Mouse (Mus musculus): ENCODE results near the gene Nabp2. TPM values are rescaled to one million over a fixed set of nuclear protein-coding genes. Genes with fewer than 3 reads are reported as not detected.

Nabp2 gene
- polyA plus RNA-seq, 1 experiment from 2014 or later = 92.2 TPM

GRCm38 (mm10) chr10:128436376-128436775, 25.1 kb upstream of the Nabp2 start:
- Histone ChIP-seq H3K4me3 (ENCODE audit: low read depth, low read length) (no peak overlapping the region), H3K9ac (replicated peaks; ENCODE audit: low read length) (no peak overlapping the region), H3K4me2 (ENCODE audit: low read depth, low read length) (no peak overlapping the region), H3K27me3 (ENCODE audit: control insufficient read depth, insufficient read depth, low read length) (no peaks in the 10 kb centered on the region), H3K36me3 (replicated peaks; ENCODE audit: control insufficient read depth, insufficient read depth, low read depth, low read length) (peaks cover 13% of the 10 kb centered on the region), H3K9me3 (replicated peaks; ENCODE audit: control insufficient read depth, low read length) (no peaks in the 10 kb centered on the region), H3K4me1 (ENCODE audit: control insufficient read depth, insufficient read depth, low read length) (no peaks in the 10 kb centered on the region), H3K27ac (replicated peaks; ENCODE audit: low read depth, low read length) (no peak overlapping the region)
- DNase-seq (ENCODE audit: low spot score) (no peak), ATAC-seq (replicated peaks; ENCODE audit: insufficient number of reproducible peaks, low FRiP score, low TSS enrichment, low read depth) (no peak)
- 90% methylated on average over 8 of the region's 8 CpGs for WGBS

GRCm38 (mm10) chr10:128435873-128436272, 24.6 kb upstream of the Nabp2 start:
- 87% methylated on average over 5 of the region's 5 CpGs for WGBS
- DNase-seq (ENCODE audit: low spot score) (no peak), ATAC-seq (replicated peaks; ENCODE audit: insufficient number of reproducible peaks, low FRiP score, low TSS enrichment, low read depth) (no peak)
- Histone ChIP-seq H3K4me1 (ENCODE audit: control insufficient read depth, insufficient read depth, low read length) (no peaks in the 10 kb centered on the region), H3K27me3 (ENCODE audit: control insufficient read depth, insufficient read depth, low read length) (no peaks in the 10 kb centered on the region), H3K36me3 (replicated peaks; ENCODE audit: control insufficient read depth, insufficient read depth, low read depth, low read length) (peaks cover 13% of the 10 kb centered on the region), H3K9me3 (replicated peaks; ENCODE audit: control insufficient read depth, low read length) (no peaks in the 10 kb centered on the region), H3K9ac (replicated peaks; ENCODE audit: low read length) (no peak overlapping the region), H3K4me2 (ENCODE audit: low read depth, low read length) (no peak overlapping the region), H3K4me3 (ENCODE audit: low read depth, low read length) (no peak overlapping the region), H3K27ac (replicated peaks; ENCODE audit: low read depth, low read length) (no peak overlapping the region)

GRCm38 (mm10) chr10:128435186-128435823, 24.0 kb upstream of the Nabp2 start:
- Histone ChIP-seq H3K4me1 (ENCODE audit: control insufficient read depth, insufficient read depth, low read length) (no peaks in the 10 kb centered on the region), H3K9me3 (replicated peaks; ENCODE audit: control insufficient read depth, low read length) (no peaks in the 10 kb centered on the region), H3K27ac (replicated peaks; ENCODE audit: low read depth, low read length) (no peak overlapping the region), H3K4me3 (ENCODE audit: low read depth, low read length) (no peak overlapping the region), H3K27me3 (ENCODE audit: control insufficient read depth, insufficient read depth, low read length) (no peaks in the 10 kb centered on the region), H3K9ac (replicated peaks; ENCODE audit: low read length) (no peak overlapping the region), H3K4me2 (ENCODE audit: low read depth, low read length) (no peak overlapping the region), H3K36me3 (replicated peaks; ENCODE audit: control insufficient read depth, insufficient read depth, low read depth, low read length) (peaks cover 13% of the 10 kb centered on the region)
- ATAC-seq (replicated peaks; ENCODE audit: insufficient number of reproducible peaks, low FRiP score, low TSS enrichment, low read depth) = no peak
- no peak for DNase-seq (ENCODE audit: low spot score)
- 89% methylated on average over 17 of the region's 17 CpGs for WGBS

GRCm38 (mm10) chr10:128434681-128435080, 23.4 kb upstream of the Nabp2 start:
- Histone ChIP-seq H3K36me3 (replicated peaks; ENCODE audit: control insufficient read depth, insufficient read depth, low read depth, low read length) (peaks cover 13% of the 10 kb centered on the region), H3K4me2 (ENCODE audit: low read depth, low read length) (no peak overlapping the region), H3K4me3 (ENCODE audit: low read depth, low read length) (no peak overlapping the region), H3K4me1 (ENCODE audit: control insufficient read depth, insufficient read depth, low read length) (no peaks in the 10 kb centered on the region), H3K9me3 (replicated peaks; ENCODE audit: control insufficient read depth, low read length) (no peaks in the 10 kb centered on the region), H3K27me3 (ENCODE audit: control insufficient read depth, insufficient read depth, low read length) (no peaks in the 10 kb centered on the region), H3K9ac (replicated peaks; ENCODE audit: low read length) (no peak overlapping the region), H3K27ac (replicated peaks; ENCODE audit: low read depth, low read length) (no peak overlapping the region)
- DNase-seq (ENCODE audit: low spot score) (no peak), ATAC-seq (replicated peaks; ENCODE audit: insufficient number of reproducible peaks, low FRiP score, low TSS enrichment, low read depth) (no peak)
- WGBS = 91% methylated on average over 10 of the region's 10 CpGs

- Histone ChIP-seq H3K9ac (replicated peaks; ENCODE audit: low read length) (no peak overlapping the region), H3K27ac (replicated peaks; ENCODE audit: low read depth, low read length) (no peak overlapping the region), H3K4me1 (ENCODE audit: control insufficient read depth, insufficient read depth, low read length) (no peaks in the 10 kb centered on the region), H3K27me3 (ENCODE audit: control insufficient read depth, insufficient read depth, low read length) (no peaks in the 10 kb centered on the region), H3K36me3 (replicated peaks; ENCODE audit: control insufficient read depth, insufficient read depth, low read depth, low read length) (peaks cover 12% of the 10 kb centered on the region), H3K9me3 (replicated peaks; ENCODE audit: control insufficient read depth, low read length) (no peaks in the 10 kb centered on the region), H3K4me3 (ENCODE audit: low read depth, low read length) (no peak overlapping the region), H3K4me2 (ENCODE audit: low read depth, low read length) (no peak overlapping the region)
- no peak for ATAC-seq (replicated peaks; ENCODE audit: insufficient number of reproducible peaks, low FRiP score, low TSS enrichment, low read depth)
- 95% methylated on average over 2 of the region's 2 CpGs for WGBS
- no peak for DNase-seq (ENCODE audit: low spot score)
Observed at GRCm38 (mm10) chr10:128433417-128433816, 22.1 kb upstream of the Nabp2 start.

GRCm38 (mm10) chr10:128429454-128429853, 18.2 kb upstream of the Nabp2 start:
- no peak overlapping the region for H3K27ac ChIP-seq (replicated peaks; ENCODE audit: low read depth, low read length)
- H3K4me3 ChIP-seq (ENCODE audit: low read depth, low read length) = no peak overlapping the region
- WGBS = 88% methylated on average over 4 of the region's 4 CpGs
- ATAC-seq (replicated peaks; ENCODE audit: insufficient number of reproducible peaks, low FRiP score, low TSS enrichment, low read depth) = no peak
- H3K9ac ChIP-seq (replicated peaks; ENCODE audit: low read length) = no peak overlapping the region
- H3K36me3 ChIP-seq (replicated peaks; ENCODE audit: control insufficient read depth, insufficient read depth, low read depth, low read length) = no peaks in the 10 kb centered on the region; the same call in none of the 2 replicates
- H3K4me2 ChIP-seq (ENCODE audit: low read depth, low read length) = no peak overlapping the region
- H3K9me3 ChIP-seq (replicated peaks; ENCODE audit: control insufficient read depth, low read length) = no peaks in the 10 kb centered on the region
- DNase-seq (ENCODE audit: low spot score) = no peak
- no peaks in the 10 kb centered on the region for H3K27me3 ChIP-seq (ENCODE audit: control insufficient read depth, insufficient read depth, low read length)
- no peaks in the 10 kb centered on the region for H3K4me1 ChIP-seq (ENCODE audit: control insufficient read depth, insufficient read depth, low read length)

- no peaks in the 10 kb centered on the region for H3K9me3 ChIP-seq (replicated peaks; ENCODE audit: control insufficient read depth, low read length)
- 91% methylated on average over 5 of the region's 5 CpGs for WGBS
- ATAC-seq (replicated peaks; ENCODE audit: insufficient number of reproducible peaks, low FRiP score, low TSS enrichment, low read depth) (no peak), DNase-seq (ENCODE audit: low spot score) (no peak)
- no peaks in the 10 kb centered on the region for H3K4me1 ChIP-seq (ENCODE audit: control insufficient read depth, insufficient read depth, low read length)
- no peak overlapping the region for H3K9ac ChIP-seq (replicated peaks; ENCODE audit: low read length)
- H3K27me3 ChIP-seq (ENCODE audit: control insufficient read depth, insufficient read depth, low read length) = no peaks in the 10 kb centered on the region
- no peaks in the 10 kb centered on the region; the same call in none of the 2 replicates for H3K36me3 ChIP-seq (replicated peaks; ENCODE audit: control insufficient read depth, insufficient read depth, low read depth, low read length)
- no peak overlapping the region for H3K27ac ChIP-seq (replicated peaks; ENCODE audit: low read depth, low read length)
- H3K4me2 ChIP-seq (ENCODE audit: low read depth, low read length) = no peak overlapping the region
- no peak overlapping the region for H3K4me3 ChIP-seq (ENCODE audit: low read depth, low read length)
Observed at GRCm38 (mm10) chr10:128429052-128429451, 17.8 kb upstream of the Nabp2 start.

- Histone ChIP-seq H3K9me3 (replicated peaks; ENCODE audit: control insufficient read depth, low read length) (no peaks in the 10 kb centered on the region), H3K36me3 (replicated peaks; ENCODE audit: control insufficient read depth, insufficient read depth, low read depth, low read length) (peaks cover 2% of the 10 kb centered on the region), H3K4me1 (ENCODE audit: control insufficient read depth, insufficient read depth, low read length) (no peaks in the 10 kb centered on the region), H3K9ac (replicated peaks; ENCODE audit: low read length) (no peak overlapping the region), H3K4me3 (ENCODE audit: low read depth, low read length) (no peak overlapping the region), H3K4me2 (ENCODE audit: low read depth, low read length) (no peak overlapping the region), H3K27ac (replicated peaks; ENCODE audit: low read depth, low read length) (no peak overlapping the region), H3K27me3 (ENCODE audit: control insufficient read depth, insufficient read depth, low read length) (no peaks in the 10 kb centered on the region)
- DNase-seq (ENCODE audit: low spot score) (no peak), ATAC-seq (replicated peaks; ENCODE audit: insufficient number of reproducible peaks, low FRiP score, low TSS enrichment, low read depth) (no peak)
- 91% methylated on average over 3 of the region's 3 CpGs for WGBS
Observed at GRCm38 (mm10) chr10:128425260-128425659, 14.0 kb upstream of the Nabp2 start.
